Mouse (Mus musculus): ENCODE data around the gene Etv5.
"Not testable (repeated sequence)": the region's sequence is repeated elsewhere in the genome, so short reads cannot be mapped to it uniquely, and the experiment has no call there.

Etv5 gene

GRCm38 (mm10) chr16:22395093-22395844 lies 44.2 kb downstream of the Etv5 start:
- no peak for DNase-seq (ENCODE audit: low spot score)

DNA sequence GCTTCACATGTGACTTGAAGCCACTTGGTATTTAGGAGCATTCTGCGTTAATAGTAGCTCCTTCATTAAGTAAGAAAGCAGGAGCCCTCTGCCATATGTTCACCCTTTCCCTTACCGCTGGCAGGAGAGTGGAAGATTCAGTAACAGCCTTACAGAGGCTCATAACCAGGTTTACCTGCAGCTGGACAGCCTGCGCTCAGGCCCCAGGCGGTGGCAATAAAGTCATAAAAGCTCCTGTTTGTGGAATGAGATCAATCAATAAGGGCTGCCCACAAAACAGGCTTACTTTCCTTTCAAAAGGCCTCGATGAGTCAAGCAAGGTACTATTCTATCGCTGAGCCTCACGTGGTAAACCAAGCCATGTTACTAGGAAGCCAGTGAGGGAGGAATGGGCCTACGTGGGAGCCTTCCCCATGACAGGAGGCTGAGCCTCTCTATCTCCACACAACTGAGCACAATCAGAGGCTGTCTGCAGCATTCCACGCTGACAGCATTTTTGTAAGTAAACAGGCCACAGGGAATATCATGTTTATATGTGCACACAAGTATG lies 49.1 kb downstream of the Etv5 start:
- DNase-seq (ENCODE audit: low spot score) = no peak

DNA sequence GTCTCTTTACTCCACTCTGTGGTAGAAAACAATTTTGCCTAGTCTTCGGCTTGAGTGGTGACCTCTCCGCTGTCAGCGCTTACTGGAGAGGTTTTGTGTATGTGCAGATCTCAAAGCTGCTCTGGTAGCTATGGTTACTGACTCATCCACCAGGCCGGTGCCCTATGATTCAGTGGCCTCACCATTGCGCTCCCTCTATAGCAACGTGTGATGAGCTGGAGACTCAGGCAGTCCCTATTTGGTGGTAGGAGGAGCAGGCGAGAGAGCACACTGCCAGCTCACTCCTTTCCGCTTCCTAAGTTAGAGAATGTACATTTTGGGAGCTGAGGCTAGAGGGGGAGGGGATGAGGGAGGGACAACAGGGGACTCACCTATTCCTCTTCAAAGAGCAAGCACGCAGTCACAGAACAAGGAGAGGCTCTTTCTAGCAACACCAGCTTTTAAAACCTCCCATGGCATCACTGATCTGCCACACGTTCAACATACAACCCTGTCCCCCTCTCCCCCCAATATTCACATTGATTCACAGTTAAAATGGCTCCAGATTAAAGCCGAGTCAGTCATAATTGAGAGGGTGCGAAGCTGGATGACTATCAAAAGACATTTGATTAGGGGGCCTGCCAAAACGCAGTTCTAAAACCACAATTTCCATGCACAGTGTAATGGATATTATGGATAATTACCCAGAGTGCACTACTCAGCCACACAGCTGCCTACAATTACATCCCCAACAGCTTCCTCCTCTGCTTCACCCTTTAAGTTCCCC lies 50.2 kb downstream of the Etv5 start:
- DNase-seq (ENCODE audit: low spot score) = no peak

- DNase-seq (ENCODE audit: low spot score) = no peak
Observed at GRCm38 (mm10) chr16:22387731-22388130, 51.8 kb downstream of the Etv5 start.

GRCm38 (mm10) chr16:22382018-22382417 lies 57.5 kb downstream of the Etv5 start:
- not testable (repeated sequence) for DNase-seq (ENCODE audit: low spot score)

GRCm38 (mm10) chr16:22380981-22381380 lies 58.5 kb downstream of the Etv5 start:
- no peak for DNase-seq (ENCODE audit: low spot score)

- peak; percentile 25 for DNase-seq (ENCODE audit: low spot score)
Observed at GRCm38 (mm10) chr16:22379986-22380385, 59.5 kb downstream of the Etv5 start.

GRCm38 (mm10) chr16:22379342-22379741 lies 60.2 kb downstream of the Etv5 start:
- no peak for DNase-seq (ENCODE audit: low spot score)

DNA sequence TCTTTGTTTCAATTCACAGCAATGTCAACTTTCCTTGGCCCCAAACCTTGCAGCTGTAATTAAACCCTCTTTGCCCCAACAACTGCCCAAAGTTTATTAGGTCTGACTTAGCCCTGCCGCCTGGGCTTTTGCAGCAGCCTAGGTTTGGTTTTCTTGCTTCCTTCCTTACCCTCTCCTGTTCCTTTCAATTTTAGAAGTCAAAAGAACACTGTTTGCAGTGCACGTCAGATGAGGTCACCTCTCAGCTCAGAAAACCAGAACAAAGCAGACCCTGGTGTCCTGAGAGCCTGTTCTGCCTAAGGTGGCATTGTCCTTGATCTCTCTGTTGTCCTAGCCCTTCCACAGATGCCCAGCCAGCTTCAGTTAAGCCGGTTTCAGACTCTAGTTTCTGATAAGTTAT lies 61.8 kb downstream of the Etv5 start:
- DNase-seq (ENCODE audit: low spot score) = no peak

GRCm38 (mm10) chr16:22374898-22375297 lies 64.6 kb downstream of the Etv5 start:
- DNase-seq (ENCODE audit: low spot score) = no peak

DNA sequence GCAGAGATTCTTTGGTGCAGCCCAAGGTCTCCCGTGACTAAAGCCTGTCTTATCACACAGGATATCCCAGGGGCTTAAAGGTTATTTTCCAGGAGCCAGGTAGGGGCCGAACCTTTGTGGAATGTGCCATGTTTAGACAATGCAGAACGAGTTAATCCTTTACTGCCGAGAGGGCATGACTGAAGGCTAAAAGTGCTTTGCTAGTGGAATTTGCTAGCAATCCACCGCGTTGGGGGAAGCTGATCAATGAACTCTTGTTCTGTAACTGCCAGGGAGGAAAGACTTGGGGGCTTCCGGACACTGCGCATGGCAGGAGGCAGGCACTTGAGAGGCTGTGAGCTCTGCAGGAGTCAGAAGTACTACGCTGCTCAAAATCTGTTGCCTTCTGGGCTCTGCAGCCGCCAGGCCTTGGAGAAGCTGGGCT lies 66.8 kb downstream of the Etv5 start:
- peak; percentile 50 for DNase-seq (ENCODE audit: low spot score)

DNA sequence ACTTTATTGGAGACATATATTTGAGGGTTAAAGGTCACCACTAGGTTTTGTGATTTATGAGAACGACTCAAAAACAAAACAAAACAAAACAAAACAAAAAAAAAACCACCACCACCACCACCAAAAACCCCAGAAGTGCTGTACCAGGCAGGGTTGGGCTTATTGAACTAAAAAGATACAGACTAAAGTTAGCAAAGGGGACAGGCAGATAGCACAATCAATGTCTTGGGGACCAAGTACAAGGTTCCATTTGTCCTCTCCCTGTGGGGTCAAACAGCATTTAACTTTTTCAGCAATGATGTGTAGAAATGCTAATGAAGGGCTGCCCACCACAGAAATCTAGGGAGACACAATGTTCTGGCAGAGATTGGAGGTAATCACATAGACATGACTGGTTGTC lies 67.3 kb downstream of the Etv5 start:
- DNase-seq (ENCODE audit: low spot score) = no peak

GRCm38 (mm10) chr16:22367099-22367498 lies 72.4 kb downstream of the Etv5 start:
- DNase-seq (ENCODE audit: low spot score) = no peak

DNA sequence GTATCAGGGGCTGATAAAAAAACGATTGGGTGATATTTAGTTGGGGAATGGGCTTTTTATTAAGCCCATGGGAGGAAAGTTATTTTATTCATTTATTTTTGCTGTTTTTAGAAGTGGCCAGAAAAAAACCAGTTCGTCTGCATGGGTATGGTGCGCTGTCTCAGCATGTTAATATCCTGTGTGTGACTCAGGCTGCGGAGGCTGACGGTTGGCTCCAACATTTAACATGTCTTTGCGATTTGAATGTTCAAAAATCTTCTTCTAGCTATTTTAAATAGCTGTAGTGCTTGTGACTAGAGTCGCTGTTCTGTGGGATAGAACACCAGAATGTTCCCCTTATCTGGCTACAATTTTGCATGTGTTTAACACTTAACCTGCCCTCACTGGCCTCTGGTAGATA lies 73.5 kb downstream of the Etv5 start:
- DNase-seq (ENCODE audit: low spot score) = no peak

GRCm38 (mm10) chr16:22365596-22365995 lies 73.9 kb downstream of the Etv5 start:
- DNase-seq (ENCODE audit: low spot score) = no peak

DNA sequence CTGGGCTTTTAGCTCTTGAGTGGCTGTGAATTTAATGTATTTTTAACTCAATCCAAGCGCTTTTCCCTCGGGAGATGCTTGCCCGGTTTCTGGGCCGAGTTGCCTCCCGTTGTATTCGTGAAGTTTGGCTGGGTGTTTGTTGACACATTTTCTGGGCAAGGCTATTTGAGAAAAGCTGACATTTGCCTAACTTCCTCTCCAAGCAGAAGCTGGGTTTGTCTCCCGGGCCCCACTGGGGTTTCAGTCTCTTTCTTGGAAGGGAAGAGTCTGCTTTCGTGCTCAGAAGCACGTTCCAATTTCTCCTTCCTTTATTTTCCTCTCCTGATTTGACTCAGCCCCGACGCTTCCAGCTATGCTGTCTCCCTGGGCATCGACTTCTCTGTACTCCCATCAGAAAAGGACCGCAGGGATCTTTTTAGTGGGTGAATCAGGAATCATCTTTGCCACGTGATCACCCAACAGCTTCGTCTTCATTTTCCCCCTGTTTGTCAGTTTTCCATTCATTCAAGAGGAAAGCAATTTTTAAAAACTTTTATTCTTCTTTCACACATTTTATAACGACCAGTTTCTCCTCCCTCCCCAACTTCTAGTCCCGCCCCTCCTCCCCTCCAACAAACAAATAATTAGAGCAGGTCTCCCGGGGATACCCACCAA lies 80.7 kb downstream of the Etv5 start:
- DNase-seq (ENCODE audit: low spot score) = no peak

- DNase-seq (ENCODE audit: low spot score) = not testable (repeated sequence)
Observed at GRCm38 (mm10) chr16:22354177-22354576, 85.3 kb downstream of the Etv5 start.

DNA sequence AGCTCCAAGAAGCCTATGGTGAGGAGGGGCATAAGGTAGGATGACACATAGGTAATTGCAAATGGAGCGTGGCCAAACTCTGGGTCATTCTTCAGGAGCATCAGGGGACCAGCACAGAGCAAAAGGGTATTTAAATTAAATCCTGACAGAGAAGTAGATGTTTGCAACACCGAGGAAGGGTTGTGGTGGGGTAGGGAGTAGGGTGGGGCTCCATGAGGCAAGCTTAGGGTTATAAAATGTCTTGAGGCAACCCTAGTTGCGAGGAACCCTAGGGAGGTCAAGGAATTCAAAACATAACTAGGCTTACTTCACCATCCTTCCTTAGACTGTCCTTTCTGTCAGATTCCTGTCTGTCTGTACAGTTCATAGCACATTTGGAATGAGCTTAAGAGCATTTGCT lies 85.9 kb downstream of the Etv5 start:
- DNase-seq (ENCODE audit: low spot score) = no peak

DNA sequence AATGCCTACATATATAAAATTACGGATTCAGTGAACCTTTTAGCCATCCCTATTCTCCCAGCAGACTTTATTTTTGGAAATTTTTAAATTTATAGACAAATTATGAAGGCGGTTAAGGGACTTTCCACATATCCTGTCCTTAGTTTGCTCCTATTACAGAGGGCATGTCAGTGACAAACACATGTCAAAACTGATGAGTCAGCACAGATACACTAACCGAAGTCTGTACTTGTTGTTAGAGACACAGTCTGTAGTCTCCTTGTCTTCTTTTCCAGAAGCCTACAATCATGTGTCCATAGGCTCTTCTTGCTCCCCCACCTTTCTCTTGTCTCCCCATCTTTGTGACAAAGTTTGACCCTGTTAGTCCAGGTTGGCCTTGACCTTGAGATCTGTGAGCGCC lies 88.3 kb downstream of the Etv5 start:
- DNase-seq (ENCODE audit: low spot score) = no peak

DNA sequence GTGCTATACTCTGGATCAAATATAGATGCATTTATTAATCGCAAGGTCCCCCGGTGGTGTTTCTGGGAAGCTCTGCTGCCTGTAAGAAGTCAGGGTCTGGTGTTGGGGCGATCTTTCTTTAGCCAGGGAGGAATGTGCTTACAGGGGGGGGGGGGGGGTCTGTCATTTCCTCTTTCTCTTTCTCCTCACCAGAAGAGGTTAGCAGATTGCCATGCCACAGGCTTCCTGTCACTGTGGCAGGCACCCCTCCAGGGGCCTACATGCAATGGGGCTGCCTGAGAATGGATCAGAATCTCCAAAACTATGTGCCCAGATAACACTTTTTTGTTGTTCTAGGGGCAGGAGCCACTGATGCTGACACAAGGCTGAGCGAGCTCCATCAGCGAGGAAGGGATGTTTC lies 89.7 kb downstream of the Etv5 start:
- DNase-seq (ENCODE audit: low spot score) = no peak

DNA sequence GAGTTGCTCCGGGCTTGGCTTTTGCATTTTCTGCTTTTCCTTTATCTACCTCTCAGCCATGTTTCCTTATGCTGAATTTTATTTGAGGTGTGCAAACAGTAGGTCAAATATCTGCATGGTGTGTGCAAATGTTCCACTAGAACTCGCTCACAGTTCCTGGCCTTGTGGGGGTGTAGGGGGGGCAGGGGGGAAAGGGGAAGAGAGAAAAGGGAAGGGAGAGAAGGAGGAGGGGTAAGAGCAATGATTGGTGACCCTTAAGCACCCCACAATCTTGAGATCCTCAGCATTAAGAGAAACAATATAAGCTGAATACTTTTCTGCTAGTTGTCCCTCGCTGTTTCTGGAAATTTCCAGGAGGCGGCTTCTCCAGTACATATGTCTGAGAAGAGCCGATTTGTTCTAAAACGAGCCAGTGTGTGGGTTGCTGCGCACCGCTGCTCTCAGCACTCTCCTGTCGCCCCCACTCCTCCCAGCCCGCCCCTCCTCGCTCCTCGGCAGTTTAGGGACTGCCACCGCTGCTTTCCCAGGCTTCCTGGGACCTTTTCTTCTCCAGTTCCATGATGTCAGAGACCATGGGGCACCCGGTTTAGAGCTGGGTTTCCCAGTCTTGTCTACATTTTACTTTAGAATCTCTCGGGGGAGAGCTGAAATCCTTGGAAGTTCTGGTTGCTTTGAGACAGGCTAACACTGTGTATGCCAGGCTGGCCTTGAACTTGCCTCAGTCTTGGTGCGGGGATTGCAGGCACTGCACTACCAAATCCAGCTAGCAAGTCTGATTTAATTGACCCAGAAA lies 90.8 kb downstream of the Etv5 start:
- no peak for DNase-seq (ENCODE audit: low spot score)

DNA sequence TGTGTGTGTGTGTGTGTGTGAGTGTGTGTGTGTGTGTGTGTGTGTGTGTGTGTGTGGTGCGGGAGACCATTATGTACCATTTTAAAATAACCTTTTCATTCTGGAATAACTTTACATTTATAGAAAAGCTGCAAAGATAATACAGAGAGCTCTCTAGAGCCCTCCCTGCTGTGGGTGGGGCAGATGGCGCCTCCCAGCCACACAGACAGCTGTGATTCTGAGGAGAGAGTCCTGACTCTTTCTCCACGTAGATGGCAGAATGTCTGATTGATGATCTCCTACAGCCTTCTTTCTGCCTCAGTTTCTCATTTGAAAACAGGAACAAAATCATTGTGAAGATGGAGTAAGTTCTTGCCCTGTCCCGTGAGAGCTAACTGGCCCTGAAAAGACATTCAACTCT lies 91.5 kb downstream of the Etv5 start:
- no peak for DNase-seq (ENCODE audit: low spot score)

Measured in embryo, embryonic 10 days (tissue).